Mouse (Mus musculus) cortical plate, adult 2 months (tissue): ENCODE results near the gene Shisal2a. TPM values are rescaled to one million over a fixed set of nuclear protein-coding genes. Genes with fewer than 3 reads are reported as not detected.

Source experiments
- H3K27ac ChIP-seq: fragments of 200-500 bp; 2 replicates; pipeline ENCODE4 v1.5.1; 2012; ENCODE audit warnings: low read length, control low read depth, inconsistent platforms; ENCODE audit not compliant: insufficient read depth
- H3K4me1 ChIP-seq: fragments of 200-500 bp; 2 replicates; pipeline ENCODE4 v1.6.1; 2011; ENCODE audit warnings: low read length; ENCODE audit not compliant: control insufficient read depth, insufficient read depth
- H3K4me3 ChIP-seq: fragments of 200-500 bp; 2 replicates; pipeline ENCODE4 v1.5.1; 2011; ENCODE audit warnings: mild to moderate bottlenecking, low read length, control low read depth; ENCODE audit not compliant: insufficient read depth
- CTCF ChIP-seq: fragments of 200-500 bp; IDR thresholded peaks from 2 replicates; pipeline ENCODE4 v1.5.1; 2011; ENCODE audit warnings: mild to moderate bottlenecking, control low read depth, low read length; ENCODE audit not compliant: insufficient read depth; ENCODE audit errors: extremely low read depth
- POLR2A ChIP-seq: fragments of 200-500 bp; IDR thresholded peaks from 2 replicates; pipeline ENCODE4 v1.6.1; 2011; ENCODE audit warnings: mild to moderate bottlenecking, low read length, control low read depth; ENCODE audit not compliant: insufficient read depth; ENCODE audit errors: extremely low read depth
- polyA plus RNA-seq: library from polyadenylated mRNA; depleted of rRNA; stranded (reverse); fragments of >200 nt; gene quantifications from 2 replicates; pipeline ENCODE4 v1.2.3, GENCODE M21; 2012

Shisal2a gene
- polyA plus RNA-seq, 1 experiment: 0.29 TPM

- Histone ChIP-seq H3K4me3 (no peak overlapping the region), H3K4me1 (no peaks in the 10 kb centered on the region), H3K27ac (no peak overlapping the region)
- no peak for TF ChIP-seq POLR2A
- TF ChIP-seq CTCF: no peak
Measured at GRCm38 (mm10) chr4:108380146-108380545, 3.0 kb downstream of the Shisal2a start.

- H3K27ac ChIP-seq: no peak overlapping the region
- no peak for TF ChIP-seq POLR2A
- TF ChIP-seq CTCF: no peak
- H3K4me1 ChIP-seq: no peaks in the 10 kb centered on the region
- H3K4me3 ChIP-seq: no peak overlapping the region
Measured at GRCm38 (mm10) chr4:108379476-108379875, 3.7 kb downstream of the Shisal2a start.

- H3K27ac ChIP-seq: no peak overlapping the region
- no peaks in the 10 kb centered on the region for H3K4me1 ChIP-seq
- no peak for TF ChIP-seq POLR2A
- no peak for TF ChIP-seq CTCF
- no peak overlapping the region for H3K4me3 ChIP-seq
Measured at GRCm38 (mm10) chr4:108372166-108372565, 11.0 kb downstream of the Shisal2a start.

GRCm38 (mm10) chr4:108371421-108371820 is 11.7 kb downstream of the Shisal2a start:
- no peaks in the 10 kb centered on the region for H3K4me1 ChIP-seq
- no peak overlapping the region for H3K27ac ChIP-seq
- TF ChIP-seq CTCF (no peak), POLR2A (no peak)
- no peak overlapping the region for H3K4me3 ChIP-seq

GRCm38 (mm10) chr4:108370409-108370808 is 12.7 kb downstream of the Shisal2a start:
- no peaks in the 10 kb centered on the region for H3K4me1 ChIP-seq
- no peak overlapping the region for H3K27ac ChIP-seq
- H3K4me3 ChIP-seq: no peak overlapping the region
- TF ChIP-seq CTCF (no peak), POLR2A (no peak)

GRCm38 (mm10) chr4:108369254-108369653 is 13.9 kb downstream of the Shisal2a start:
- Histone ChIP-seq H3K27ac (no peak overlapping the region), H3K4me3 (no peak overlapping the region), H3K4me1 (no peaks in the 10 kb centered on the region)
- TF ChIP-seq POLR2A (no peak), CTCF (no peak)

GRCm38 (mm10) chr4:108364111-108364476 is 19.1 kb downstream of the Shisal2a start:
- TF ChIP-seq CTCF: no peak
- TF ChIP-seq POLR2A: no peak
- H3K4me3 ChIP-seq: no peak overlapping the region
- H3K27ac ChIP-seq: no peak overlapping the region
- no peaks in the 10 kb centered on the region for H3K4me1 ChIP-seq

GRCm38 (mm10) chr4:108363355-108364110 is 19.6 kb downstream of the Shisal2a start:
- Histone ChIP-seq H3K4me1 (no peaks in the 10 kb centered on the region), H3K27ac (no peak overlapping the region), H3K4me3 (no peak overlapping the region)
- TF ChIP-seq POLR2A: no peak
- TF ChIP-seq CTCF: no peak

GRCm38 (mm10) chr4:108362321-108363261 is 20.6 kb downstream of the Shisal2a start:
- Histone ChIP-seq H3K4me1 (no peaks in the 10 kb centered on the region), H3K27ac (no peak overlapping the region), H3K4me3 (no peak overlapping the region)
- no peak for TF ChIP-seq CTCF
- TF ChIP-seq POLR2A: no peak
